Mouse (Mus musculus): ENCODE data around the gene Cby1.

DNA sequence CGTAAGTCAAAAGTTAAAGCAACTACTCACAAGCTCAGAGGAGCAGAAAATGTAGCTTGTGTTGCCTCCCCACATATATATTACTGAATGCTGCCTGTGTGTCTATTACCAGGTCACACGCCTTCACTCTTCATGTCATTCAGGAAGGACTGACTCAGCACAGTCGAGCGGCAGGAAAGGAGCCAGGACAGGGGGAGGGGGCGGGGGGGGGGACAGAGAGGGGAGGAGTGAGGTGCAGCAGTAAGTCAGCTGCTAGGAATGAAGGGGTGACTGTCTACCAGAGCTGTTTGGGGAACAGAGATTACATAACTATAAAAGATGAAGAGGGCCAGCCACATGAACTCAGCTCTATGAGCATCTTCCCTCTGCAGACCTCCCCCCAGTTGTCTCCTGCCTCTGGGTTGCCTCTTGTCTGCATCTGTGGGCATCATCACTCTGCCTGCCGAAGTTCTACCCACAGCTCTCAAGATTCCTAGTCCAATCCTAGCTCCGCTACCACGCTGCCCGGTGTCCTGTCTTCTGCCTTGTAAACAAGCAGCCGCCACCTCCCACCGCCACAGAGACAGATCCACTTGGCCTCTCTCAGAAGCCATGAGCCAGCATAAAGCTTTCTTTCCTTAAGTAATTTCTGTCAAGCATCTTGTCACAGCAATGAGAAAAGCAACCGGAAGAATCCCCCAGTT lies 17.7 kb upstream of the Cby1 start:
- TF ChIP-seq CTCF (IDR thresholded peaks at IDR 0.05; ENCODE audit: extremely low read depth, insufficient read depth, insufficient read length, insufficient replicate concordance): no peak
- TF ChIP-seq POLR2A (IDR thresholded peaks at IDR 0.05; ENCODE audit: low read depth, low read length): no peak

Measured in spleen, adult 2 months (tissue).